Mouse (Mus musculus) forebrain, postnatal 0 days (tissue): ENCODE results near the gene Ier3. TPM values are rescaled to one million over a fixed set of nuclear protein-coding genes. Genes with fewer than 3 reads are reported as not detected.

ENCODE experiments used
- ATAC-seq: fragments of 200-750 bp; cut with Nextera tagmentation; 2 replicates; pipeline ENCODE4 v1.8.0; 2017; ENCODE audit warnings: mild to moderate bottlenecking, moderate library complexity
- DNase-seq: peaks from one replicate; pipeline ENCODE4 v3.0.0-alpha.2; 2015
- H3K27ac ChIP-seq: fragments of 300-500 bp; sonication (generic); 2 replicates; pipeline ENCODE4 v1.5.1; 2014; ENCODE audit warnings: low read depth, mild to moderate bottlenecking, antibody characterized with exemption, low read length, moderate library complexity, mixed read lengths
- H3K27me3 ChIP-seq: fragments of 300-500 bp; sonication (generic); 2 replicates; pipeline ENCODE4 v1.6.1; 2014; ENCODE audit warnings: mild to moderate bottlenecking, low read length, mixed read lengths; ENCODE audit not compliant: insufficient read depth
- H3K36me3 ChIP-seq: fragments of 300-500 bp; sonication (generic); 2 replicates; pipeline ENCODE4 v1.6.1; 2014; ENCODE audit warnings: mild to moderate bottlenecking, moderate library complexity; ENCODE audit not compliant: insufficient read depth
- H3K4me1 ChIP-seq: fragments of 300-500 bp; sonication (generic); 2 replicates; pipeline ENCODE4 v1.6.1; 2014; ENCODE audit warnings: antibody characterized with exemption; ENCODE audit not compliant: insufficient read depth
- H3K4me2 ChIP-seq: fragments of 300-500 bp; sonication (generic); 2 replicates; pipeline ENCODE4 v1.6.1; 2014; ENCODE audit warnings: low read depth, mild to moderate bottlenecking, moderate library complexity
- H3K4me3 ChIP-seq: fragments of 300-500 bp; sonication (generic); 2 replicates; pipeline ENCODE4 v1.5.1; 2014; ENCODE audit warnings: low read depth, low read length, mixed read lengths
- H3K9ac ChIP-seq: fragments of 300-500 bp; sonication (generic); 2 replicates; pipeline ENCODE4 v1.6.1; 2014; ENCODE audit warnings: mild to moderate bottlenecking
- H3K9me3 ChIP-seq: fragments of 300-500 bp; sonication (generic); 2 replicates; pipeline ENCODE4 v1.6.1; 2016; ENCODE audit warnings: low read length
- CTCF ChIP-seq: sonication (generic); IDR thresholded peaks from 2 replicates; pipeline ENCODE4 v1.5.1; 2016; ENCODE audit warnings: antibody characterized with exemption, control low read depth, low read depth
- WGBS: fragments of 180-500 bp; shearing (Covaris S2); extraction: QIAGEN DNeasy Blood & Tissue Kit; methylation state at CpG from one replicate; pipeline ENCODE4 v1.1.7; 2014; 5-methylcytosine and 5-hydroxymethylcytosine counted together
- polyA plus RNA-seq: library from polyadenylated mRNA; unstranded; fragments of >200 nt; fragmentation: Nextera tagmentation; extraction: Ambion mirVana; gene quantifications from 2 replicates; pipeline ENCODE4 v1.2.1, GENCODE M21; 2015
- total RNA-seq: library from RNA; depleted of rRNA; stranded (reverse); fragments of >200 nt; gene quantifications from 2 replicates; pipeline ENCODE4 v1.2.3, GENCODE M21; 2014

Gene Ier3
- total and polyA plus RNA-seq, 2 experiments from 2014 or later, result 9.0 to 13.0 TPM

GRCm38 (mm10) chr17:35782924-35783323 lies 38.6 kb upstream of the Ier3 start:
- no peak overlapping the region for H3K27ac ChIP-seq
- ATAC-seq (no peak), DNase-seq (no peak)
- no peaks in the 10 kb centered on the region for H3K9me3 ChIP-seq
- WGBS, result 93% methylated on average over 5 of the region's 5 CpGs
- H3K4me1 ChIP-seq, result no peaks in the 10 kb centered on the region
- no peak overlapping the region for H3K9ac ChIP-seq
- H3K27me3 ChIP-seq, result no peaks in the 10 kb centered on the region
- H3K4me2 ChIP-seq, result no peak overlapping the region
- no peak overlapping the region for H3K4me3 ChIP-seq
- TF ChIP-seq CTCF, result no peak
- no peaks in the 10 kb centered on the region for H3K36me3 ChIP-seq

- TF ChIP-seq CTCF, result no peak
- no peaks in the 10 kb centered on the region for H3K27me3 ChIP-seq
- no peak overlapping the region for H3K27ac ChIP-seq
- no peak overlapping the region for H3K4me3 ChIP-seq
- peak; percentile 69 for ATAC-seq
- no peak overlapping the region for H3K4me2 ChIP-seq
- H3K9ac ChIP-seq, result no peak overlapping the region
- no peaks in the 10 kb centered on the region for H3K36me3 ChIP-seq
- WGBS, result 82% methylated on average over 6 of the region's 6 CpGs
- H3K4me1 ChIP-seq, result no peaks in the 10 kb centered on the region
- DNase-seq, result peak; percentile 10
- no peaks in the 10 kb centered on the region for H3K9me3 ChIP-seq
These were observed 37.5 kb upstream of the Ier3 start for GRCm38 (mm10) chr17:35783944-35784343.

DNA sequence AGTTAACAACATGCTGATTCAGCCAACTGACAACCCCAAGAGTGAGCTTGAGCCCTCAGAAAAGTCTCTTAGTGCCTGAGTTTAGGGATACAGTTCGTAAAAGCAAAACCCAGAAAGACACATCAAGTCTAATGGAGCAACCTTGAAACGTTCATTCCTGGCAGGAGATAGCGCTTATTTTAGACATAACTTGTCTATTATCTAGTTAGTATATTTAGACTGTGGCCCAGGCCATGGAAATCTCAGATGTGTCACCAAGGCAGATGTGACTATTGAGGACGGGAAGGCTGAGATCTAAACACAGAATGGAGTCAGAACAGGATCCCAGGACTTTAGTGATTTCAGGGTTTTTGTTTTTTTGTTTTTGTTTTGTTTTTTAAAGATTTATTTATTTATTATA lies 36.3 kb upstream of the Ier3 start:
- TF ChIP-seq CTCF, result no peak
- ATAC-seq (no peak), DNase-seq (no peak)
- Histone ChIP-seq H3K4me1 (no peaks in the 10 kb centered on the region), H3K4me3 (no peak overlapping the region), H3K36me3 (no peaks in the 10 kb centered on the region), H3K4me2 (no peak overlapping the region), H3K27ac (no peak overlapping the region), H3K9ac (no peak overlapping the region), H3K9me3 (no peaks in the 10 kb centered on the region), H3K27me3 (no peaks in the 10 kb centered on the region)
- WGBS, result 84% methylated on average over 4 of the region's 4 CpGs

DNA sequence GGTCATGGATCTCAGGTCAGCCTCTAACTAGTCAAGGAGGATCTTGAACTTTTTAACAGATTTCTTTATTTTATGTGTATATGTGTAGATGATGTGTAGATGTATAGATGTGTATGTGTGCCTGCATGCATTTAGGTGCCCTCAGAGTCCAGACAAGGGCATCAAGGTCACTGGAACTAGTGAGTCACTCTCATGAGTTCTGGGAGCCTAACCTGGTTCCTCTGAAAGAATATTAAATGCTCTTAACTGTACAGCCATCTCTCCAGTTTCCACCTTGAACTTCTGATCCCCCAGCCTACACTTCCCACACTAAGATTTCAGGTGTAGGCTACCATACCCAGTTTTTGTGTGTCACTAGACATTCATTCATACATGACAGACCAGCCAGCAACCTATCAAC lies 34.0 kb upstream of the Ier3 start:
- H3K9me3 ChIP-seq, result no peaks in the 10 kb centered on the region
- H3K27ac ChIP-seq, result no peak overlapping the region
- DNase-seq (no peak), ATAC-seq (no peak)
- H3K4me1 ChIP-seq, result no peaks in the 10 kb centered on the region
- no peak overlapping the region for H3K4me2 ChIP-seq
- H3K4me3 ChIP-seq, result no peak overlapping the region
- no peak overlapping the region for H3K9ac ChIP-seq
- no peaks in the 10 kb centered on the region for H3K36me3 ChIP-seq
- no peak for TF ChIP-seq CTCF
- H3K27me3 ChIP-seq, result no peaks in the 10 kb centered on the region

GRCm38 (mm10) chr17:35788025-35788424 lies 33.5 kb upstream of the Ier3 start:
- Histone ChIP-seq H3K4me1 (no peaks in the 10 kb centered on the region), H3K36me3 (no peaks in the 10 kb centered on the region), H3K4me3 (no peak overlapping the region), H3K4me2 (no peak overlapping the region), H3K9me3 (no peaks in the 10 kb centered on the region), H3K27ac (no peak overlapping the region), H3K27me3 (no peaks in the 10 kb centered on the region), H3K9ac (no peak overlapping the region)
- ATAC-seq (no peak), DNase-seq (no peak)
- WGBS, result 80% methylated on average over 3 of the region's 3 CpGs
- TF ChIP-seq CTCF, result no peak

DNA sequence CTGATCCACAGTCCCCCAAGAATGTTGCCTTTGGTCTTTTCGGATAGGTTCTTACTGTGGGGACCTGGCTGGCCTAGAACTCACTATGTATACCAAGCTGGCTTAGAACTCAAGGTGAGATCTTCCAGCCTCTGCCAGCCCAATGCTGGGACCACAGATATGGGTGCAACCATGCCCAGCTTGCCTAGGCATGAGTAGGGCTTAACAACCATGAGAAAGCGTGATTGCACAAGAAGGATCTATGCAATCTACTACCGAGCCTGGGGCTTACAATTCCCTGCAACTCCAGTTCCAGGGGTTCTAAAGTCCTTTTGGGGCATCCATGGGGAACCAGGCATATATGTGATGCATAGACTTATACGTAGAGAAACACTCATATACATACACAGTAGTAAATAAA lies 30.6 kb upstream of the Ier3 start:
- no peak for ATAC-seq
- Histone ChIP-seq H3K4me1 (no peaks in the 10 kb centered on the region), H3K9ac (no peak overlapping the region), H3K4me3 (no peak overlapping the region), H3K27me3 (no peaks in the 10 kb centered on the region), H3K27ac (no peak overlapping the region), H3K36me3 (no peaks in the 10 kb centered on the region), H3K9me3 (no peaks in the 10 kb centered on the region), H3K4me2 (no peak overlapping the region)
- TF ChIP-seq CTCF, result no peak
- 90% methylated on average over 4 of the region's 4 CpGs for WGBS
- DNase-seq, result no peak

DNA sequence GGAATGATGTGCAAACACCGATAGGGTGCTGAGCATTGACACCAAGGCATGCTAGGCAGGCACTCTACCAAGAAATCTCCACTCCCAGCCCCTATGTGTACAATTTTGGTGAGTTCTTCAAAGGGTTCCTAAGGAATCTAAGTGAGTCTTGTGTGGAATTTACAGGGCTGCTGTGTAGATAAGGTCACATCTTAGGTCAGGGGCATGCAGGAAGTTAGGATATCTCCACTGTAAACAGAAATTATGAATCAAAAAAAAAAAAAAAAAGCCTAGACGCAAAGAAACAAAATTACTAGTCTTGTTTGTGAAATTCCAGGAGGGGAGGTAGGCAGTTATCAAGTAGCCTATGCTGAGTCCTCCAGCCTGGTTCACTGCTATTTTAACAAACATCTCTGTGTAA lies 28.6 kb upstream of the Ier3 start:
- TF ChIP-seq CTCF, result no peak
- Histone ChIP-seq H3K4me3 (no peak overlapping the region), H3K9ac (no peak overlapping the region), H3K27ac (no peak overlapping the region), H3K4me1 (no peaks in the 10 kb centered on the region), H3K27me3 (no peaks in the 10 kb centered on the region), H3K9me3 (no peaks in the 10 kb centered on the region), H3K4me2 (no peak overlapping the region), H3K36me3 (no peaks in the 10 kb centered on the region)
- no peak for ATAC-seq
- no peak for DNase-seq
- WGBS, result 87% methylated on average over 2 of the region's 2 CpGs

GRCm38 (mm10) chr17:35795099-35795498 lies 26.4 kb upstream of the Ier3 start:
- no peak overlapping the region for H3K9ac ChIP-seq

More at GRCm38 (mm10) chr17:35795099-35795498, 26.4 kb upstream of the Ier3 start:
- H3K36me3 ChIP-seq, result no peaks in the 10 kb centered on the region
- H3K27ac ChIP-seq, result no peak overlapping the region
- DNase-seq (no peak), ATAC-seq (no peak)
- H3K4me2 ChIP-seq, result no peak overlapping the region
- no peak for TF ChIP-seq CTCF
- WGBS, result 63% methylated on average over 2 of the region's 2 CpGs
- H3K27me3 ChIP-seq, result no peaks in the 10 kb centered on the region
- H3K4me1 ChIP-seq, result no peaks in the 10 kb centered on the region
- no peaks in the 10 kb centered on the region for H3K9me3 ChIP-seq
- no peak overlapping the region for H3K4me3 ChIP-seq
